Mouse (Mus musculus) adrenal gland, postnatal 14 days (tissue): ENCODE data around the gene Stx11. TPM values are rescaled to one million over a fixed set of nuclear protein-coding genes. Genes with fewer than 3 reads are reported as not detected.

Experiments
- DNase-seq: peaks from one replicate; pipeline ENCODE4 v3.0.0; 2021; ENCODE audit warnings: mixed read lengths
- total RNA-seq: library from RNA; stranded (reverse); gene quantifications from 2 replicates; pipeline ENCODE4 v1.2.3, GENCODE M21; 2021

The Stx11 gene
- total RNA-seq, 1 experiment from 2014 or later: 6.2 TPM

DNA sequence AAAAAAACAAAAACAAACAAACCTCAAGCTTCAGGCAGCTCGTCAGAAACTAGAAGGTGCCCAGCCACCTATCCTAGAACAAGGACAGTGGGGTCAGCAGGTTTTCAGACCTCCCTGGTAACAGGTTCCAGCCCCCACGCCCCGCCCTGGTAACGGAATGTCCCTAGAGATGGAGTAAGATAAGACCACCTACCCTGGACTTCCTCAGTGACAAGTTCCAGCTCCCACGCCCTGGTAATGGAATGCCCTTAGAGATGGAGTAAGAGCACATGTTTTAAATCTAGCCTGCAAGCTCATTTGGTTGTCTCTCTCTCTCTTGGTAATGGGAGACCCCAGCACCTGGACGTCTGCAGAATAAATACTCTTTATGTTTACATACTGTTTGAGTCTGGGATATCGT is 48.3 kb downstream of the Stx11 start:
- no peak for DNase-seq

- DNase-seq: no peak
Observed at GRCm38 (mm10) chr10:12914203-12914602, 49.9 kb downstream of the Stx11 start.

DNA sequence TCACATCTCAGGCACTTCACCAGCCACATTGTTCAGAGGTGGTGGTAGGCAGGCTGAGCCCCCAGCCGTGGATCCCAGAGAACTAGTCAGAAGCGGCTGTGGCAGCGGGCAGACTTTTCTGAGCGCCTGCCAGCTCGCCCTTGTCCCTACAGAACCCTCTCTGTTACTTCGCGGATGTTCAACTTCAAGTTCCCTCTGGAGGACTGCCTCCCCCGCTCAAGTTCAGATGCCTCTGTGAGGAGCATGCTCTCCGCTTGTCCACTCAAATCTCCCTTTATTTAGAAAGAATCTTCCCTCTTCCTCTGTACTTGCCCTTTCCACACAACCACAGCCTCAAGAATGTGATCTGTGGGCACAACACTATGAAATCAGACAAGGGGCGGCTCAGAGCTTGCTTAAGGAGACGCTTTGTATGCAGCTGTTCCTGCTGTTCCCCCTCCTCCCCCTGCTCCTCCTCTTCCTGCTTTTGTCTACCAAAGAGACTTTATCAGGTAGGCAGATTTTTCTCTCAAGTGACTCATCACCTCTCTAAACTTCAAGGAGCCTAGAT is 52.0 kb downstream of the Stx11 start:
- no peak for DNase-seq

DNA sequence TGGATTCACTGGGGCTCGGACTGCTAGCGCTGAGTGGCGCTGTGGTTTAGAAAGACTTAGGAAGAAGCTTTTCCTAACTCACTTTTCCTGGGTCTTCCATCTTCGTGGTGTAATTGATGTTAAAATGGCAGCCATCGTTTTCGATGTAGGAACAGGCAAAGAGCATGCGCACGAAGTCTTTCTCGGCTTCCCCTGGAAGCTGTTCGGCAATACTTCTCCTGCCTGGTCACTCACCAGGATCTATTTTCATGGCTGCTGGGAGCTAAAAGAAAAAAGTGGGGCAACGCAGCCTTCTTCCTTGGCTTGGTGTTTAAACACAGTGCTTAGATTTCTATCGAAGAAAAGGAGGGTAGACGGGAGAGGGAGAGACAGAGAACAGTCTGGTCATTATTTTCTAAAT is 52.6 kb downstream of the Stx11 start:
- no peak for DNase-seq

DNA sequence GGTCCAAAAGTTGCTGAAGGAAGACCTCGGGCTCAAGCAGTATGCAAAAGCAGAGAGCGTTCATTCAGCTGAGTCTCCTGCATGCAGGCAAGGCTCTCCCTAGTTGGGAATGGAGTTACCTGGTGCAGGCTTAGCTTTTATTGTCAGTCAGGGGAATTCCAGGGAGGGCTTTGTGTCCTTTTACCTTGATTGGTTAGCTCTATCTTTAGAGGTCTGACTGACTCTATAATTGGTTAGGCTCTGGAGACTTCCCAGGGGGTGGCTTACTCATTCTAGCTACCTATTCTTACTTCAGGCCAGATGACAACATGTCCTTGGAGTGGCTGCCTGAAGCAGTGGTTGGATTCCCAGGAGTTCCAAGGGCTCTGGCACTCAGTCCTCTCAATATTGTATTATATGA is 54.2 kb downstream of the Stx11 start:
- DNase-seq: no peak

DNA sequence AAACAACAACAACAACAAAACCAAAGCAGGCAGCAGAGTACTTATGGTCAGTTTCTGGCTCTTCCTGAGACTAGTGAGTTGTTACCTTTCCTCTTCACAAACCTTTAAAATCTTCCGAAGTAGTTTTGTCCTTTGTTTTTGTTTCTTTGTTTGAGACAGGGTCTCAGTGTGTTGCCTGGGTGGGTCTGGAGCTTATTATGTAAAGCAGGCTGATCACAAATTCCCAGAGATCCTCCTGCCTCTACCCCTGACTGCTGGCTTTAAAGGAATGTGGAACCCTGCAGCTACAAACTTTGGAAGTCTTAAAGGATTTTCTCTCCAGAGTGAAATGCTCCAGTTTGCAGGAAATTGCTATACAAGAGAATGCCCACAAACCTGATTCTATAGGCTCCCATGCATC is 54.9 kb downstream of the Stx11 start:
- DNase-seq: no peak

- no peak for DNase-seq
Observed at GRCm38 (mm10) chr10:12904140-12904528, 60.0 kb downstream of the Stx11 start.

DNA sequence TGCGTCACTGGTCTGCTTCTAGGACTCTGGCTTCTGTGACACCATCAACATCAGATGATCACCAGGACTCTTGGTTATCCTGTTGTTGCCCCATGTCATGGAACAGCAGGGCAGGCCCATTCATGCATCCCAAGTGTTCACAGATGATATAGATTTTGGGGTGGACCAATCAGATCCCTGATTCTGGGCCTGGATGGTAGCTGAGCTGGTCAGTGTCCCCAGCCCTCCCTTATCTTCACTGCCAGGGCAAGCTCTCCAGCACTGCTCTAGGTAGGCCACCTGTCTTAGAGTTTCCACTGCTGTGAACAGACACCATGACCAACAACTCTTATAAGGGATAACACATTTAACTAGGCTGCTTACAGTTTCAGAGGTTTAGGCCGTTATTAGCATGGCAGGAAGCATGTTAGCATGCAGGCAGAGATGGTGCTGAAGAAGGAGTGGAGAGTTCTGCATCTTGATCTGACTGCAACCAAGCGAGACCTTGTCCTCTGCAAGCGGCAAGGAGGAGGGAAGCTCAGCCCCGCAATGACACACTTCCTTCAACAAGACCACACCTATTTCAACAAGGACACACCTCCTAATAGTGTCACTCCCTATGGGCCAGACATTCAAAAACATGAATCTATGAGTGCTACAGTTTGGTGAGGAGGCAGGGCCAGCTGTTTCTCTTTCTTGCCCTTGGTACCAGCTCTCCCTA is 60.5 kb downstream of the Stx11 start:
- no peak for DNase-seq

DNA sequence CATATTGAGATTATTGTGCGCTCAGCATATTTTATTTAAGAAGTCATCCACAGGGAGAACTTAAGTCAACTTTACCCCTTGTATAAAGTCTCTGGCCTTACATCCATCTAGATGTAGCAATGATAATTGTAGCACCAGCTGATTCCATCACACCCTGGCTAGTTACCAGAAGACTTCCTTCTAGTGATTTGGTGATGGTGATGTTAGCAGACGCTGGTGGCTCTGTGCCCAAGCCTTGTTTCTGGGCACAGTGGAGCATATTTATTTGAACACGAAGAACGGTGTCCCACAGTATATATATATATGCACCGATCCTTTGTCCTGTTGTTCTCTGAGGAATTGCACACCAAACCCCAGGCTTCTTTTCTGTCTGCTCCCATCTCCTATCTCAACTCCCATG is 64.2 kb downstream of the Stx11 start:
- no peak for DNase-seq

GRCm38 (mm10) chr10:12893339-12893738 is 70.8 kb downstream of the Stx11 start:
- no peak for DNase-seq

DNA sequence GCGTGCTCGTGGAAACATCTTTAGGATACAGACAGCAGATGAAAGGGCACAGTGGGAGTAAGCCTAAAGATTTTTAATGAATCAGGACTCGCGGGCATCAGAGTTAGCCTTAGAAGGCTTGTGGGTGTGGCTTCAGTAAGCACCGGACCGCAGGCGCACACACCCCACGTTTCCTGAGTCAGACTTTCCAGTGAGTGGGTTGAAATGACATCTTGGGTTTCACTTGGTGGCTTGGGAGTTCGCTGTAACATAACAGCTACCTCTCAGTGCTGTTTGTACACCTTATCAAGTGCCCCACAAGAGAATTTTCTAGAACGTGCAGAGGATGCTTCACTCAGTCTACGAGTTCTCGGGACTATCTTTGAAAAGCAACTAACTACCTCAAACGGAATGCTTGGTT is 75.7 kb downstream of the Stx11 start:
- DNase-seq: no peak

Other genes with a start within 250 kb of the Stx11 start
- gene Utrn, start 94.9 kb downstream of the Stx11 start, total RNA-seq: 95.5 and 99.1 TPM in 2 replicates
- gene Sf3b5, start 41.0 kb upstream of the Stx11 start, total RNA-seq: 11.0 and 11.2 TPM in 2 replicates
- 13.0 and 15.7 TPM in 2 replicates for gene Plagl1, start 96.2 kb upstream of the Stx11 start, total RNA-seq
- gene Zc2hc1b, start 213.7 kb upstream of the Stx11 start, total RNA-seq: not detected in 2 replicates
- gene Ltv1, start 228.9 kb upstream of the Stx11 start, total RNA-seq: 42.7 and 50.7 TPM in 2 replicates